Mouse (Mus musculus) lung, postnatal 25 days (tissue): Measurements from ENCODE around the gene Pip4k2b.

Experiments
- DNase-seq: peaks from one replicate; pipeline ENCODE4 v3.0.0; 2022; ENCODE audit warnings: low spot score

Gene Pip4k2b

DNA sequence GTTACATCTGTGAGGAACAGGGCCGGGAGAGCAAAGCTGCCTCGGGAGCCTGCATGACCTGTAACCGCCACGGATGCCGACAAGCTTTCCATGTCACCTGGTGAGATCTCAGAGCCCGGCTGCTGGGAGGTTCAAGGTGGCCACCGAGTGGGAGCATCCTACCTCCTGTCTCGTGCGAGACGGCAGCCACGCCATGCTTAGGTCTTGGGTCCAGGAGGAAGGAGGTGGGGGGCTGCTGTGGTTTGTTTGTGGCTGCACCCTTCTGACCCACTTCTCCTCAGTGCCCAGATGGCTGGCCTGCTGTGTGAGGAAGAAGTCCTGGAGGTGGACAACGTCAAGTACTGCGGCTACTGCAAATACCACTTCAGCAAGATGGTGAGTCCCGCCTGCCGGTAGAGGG lies 77.7 kb downstream of the Pip4k2b start:
- no peak for DNase-seq

DNA sequence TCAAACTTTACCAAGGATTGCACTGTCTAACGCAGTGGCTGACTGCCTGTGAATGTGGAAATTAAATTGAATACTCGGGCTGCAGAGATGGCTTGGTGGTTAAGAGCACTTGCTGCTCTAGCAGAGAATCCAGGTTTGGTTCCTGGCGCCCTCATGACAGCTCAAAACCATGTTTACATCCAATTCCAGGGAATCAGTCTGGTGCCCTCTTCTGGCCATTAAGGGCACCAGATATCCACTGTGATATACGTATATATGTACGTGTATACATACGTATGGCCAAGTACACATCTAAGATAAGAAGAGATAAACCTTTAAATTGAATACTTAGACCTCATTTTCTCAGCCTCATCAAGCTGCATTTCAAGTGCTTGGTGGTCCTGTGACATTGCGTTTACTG lies 78.3 kb downstream of the Pip4k2b start:
- DNase-seq: no peak

DNA sequence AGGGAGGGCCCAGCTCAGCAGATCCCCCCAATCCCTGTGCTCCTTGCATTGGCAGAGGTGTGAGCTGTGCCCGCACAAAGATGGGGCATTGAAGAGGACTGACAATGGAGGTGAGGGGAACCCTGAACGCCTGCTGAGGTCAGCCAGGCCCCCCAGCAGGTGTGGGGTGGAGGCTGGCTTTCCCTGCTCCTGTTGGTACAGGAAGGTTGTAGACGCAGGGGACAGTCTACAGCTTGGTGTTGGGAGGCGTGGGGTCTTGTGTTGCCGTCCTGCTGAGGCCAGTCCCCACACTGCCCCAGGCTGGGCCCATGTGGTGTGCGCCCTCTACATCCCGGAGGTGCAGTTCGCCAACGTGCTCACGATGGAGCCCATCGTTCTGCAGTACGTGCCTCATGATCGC lies 79.1 kb downstream of the Pip4k2b start:
- no peak for DNase-seq
